Mouse (Mus musculus): ENCODE data around the gene Rpl9-ps6. TPM values are rescaled to one million over a fixed set of nuclear protein-coding genes. Genes with fewer than 3 reads are reported as not detected.
"Not testable (repeated sequence)": the region's sequence is repeated elsewhere in the genome, so short reads cannot be mapped to it uniquely, and the experiment has no call there.

Gene Rpl9-ps6
- polyA plus RNA-seq, 1 experiment, result 0.31 TPM

DNA sequence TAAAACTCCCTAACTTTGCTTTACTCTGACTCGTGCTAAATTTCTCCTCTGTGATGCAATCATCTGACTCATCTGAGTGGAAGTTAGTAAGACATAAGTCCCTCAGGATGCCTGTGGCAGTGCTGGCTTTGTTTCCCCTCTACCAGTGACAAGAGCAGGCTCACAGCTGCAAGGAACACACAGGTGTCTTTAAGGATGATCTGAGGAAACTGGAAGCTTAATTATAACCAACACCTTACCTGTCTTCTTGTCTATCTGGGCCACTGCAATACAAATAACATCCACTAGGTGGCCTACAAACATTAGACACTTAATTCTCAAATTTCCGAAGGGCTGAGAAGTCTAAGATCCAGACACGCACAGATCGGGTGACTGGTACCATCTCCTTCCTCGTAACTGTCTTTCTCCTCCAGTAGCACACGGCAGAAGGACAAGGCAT lies 3.7 kb upstream of the Rpl9-ps6 start:
- TF ChIP-seq GATA1 (IDR thresholded peaks at IDR 0.05; ENCODE audit: low read length), result no peak
- TF ChIP-seq TAL1 (IDR thresholded peaks at IDR 0.05; ENCODE audit: low read length), result no peak
- H3K36me3 ChIP-seq (ENCODE audit: control insufficient read depth), result peaks cover 10% of the 10 kb centered on the region
- H3K4me1 ChIP-seq (ENCODE audit: control insufficient read depth), result peaks cover 39% of the 10 kb centered on the region
- no peak overlapping the region for H3K4me3 ChIP-seq (replicated peaks)
- no peaks in the 10 kb centered on the region for H3K27me3 ChIP-seq (ENCODE audit: control insufficient read depth)
- peaks cover 4% of the 10 kb centered on the region for H3K9me3 ChIP-seq (ENCODE audit: control insufficient read depth, low read length)

DNA sequence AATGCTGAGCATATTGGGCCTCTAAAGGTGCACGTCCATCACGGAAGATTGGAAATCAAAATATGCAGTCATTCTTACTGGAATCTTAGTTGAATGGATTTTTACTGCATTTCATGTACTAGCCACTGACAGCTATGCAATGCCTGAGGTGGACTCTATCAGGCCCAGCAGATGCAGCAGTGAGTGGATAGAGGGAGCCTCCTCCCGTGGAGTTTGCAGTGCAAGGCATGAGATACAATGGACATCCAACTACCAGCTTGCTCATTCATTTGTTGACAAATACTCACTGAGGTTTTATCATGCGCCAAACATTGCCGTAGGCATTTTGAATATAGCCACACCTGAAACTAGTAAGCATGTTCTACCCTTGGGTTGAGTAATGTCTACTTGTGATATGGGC lies 947 bp upstream of the Rpl9-ps6 start:
- TF ChIP-seq GATA1 (IDR thresholded peaks at IDR 0.05; ENCODE audit: low read length), result no peak
- no peak for TF ChIP-seq TAL1 (IDR thresholded peaks at IDR 0.05; ENCODE audit: low read length)
- Histone ChIP-seq H3K4me3 (replicated peaks) (no peak overlapping the region), H3K36me3 (ENCODE audit: control insufficient read depth) (peaks cover 6% of the 10 kb centered on the region), H3K9me3 (ENCODE audit: control insufficient read depth, low read length) (no peaks in the 10 kb centered on the region), H3K27me3 (ENCODE audit: control insufficient read depth) (no peaks in the 10 kb centered on the region), H3K4me1 (ENCODE audit: control insufficient read depth) (peaks cover 29% of the 10 kb centered on the region)

DNA sequence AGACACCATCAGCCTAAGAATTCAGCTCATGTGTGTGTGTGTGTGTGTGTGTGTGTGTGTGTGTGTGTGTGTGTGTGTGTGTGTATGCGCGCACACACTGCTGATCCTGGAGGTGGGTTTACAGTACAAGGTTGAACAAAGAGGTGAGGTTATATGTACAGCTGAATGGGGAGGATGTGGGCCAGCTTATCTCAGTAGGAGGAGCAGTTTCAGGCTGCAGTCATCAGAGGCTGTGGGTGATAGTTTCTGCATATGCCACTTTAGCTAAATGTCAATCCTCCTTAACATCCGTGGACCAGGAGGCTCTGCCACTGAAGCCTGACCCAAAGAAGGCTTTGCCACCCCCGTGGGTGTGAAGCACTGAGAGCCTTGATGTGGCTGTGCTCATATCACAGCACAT lies 1.1 kb downstream of the Rpl9-ps6 start:
- Histone ChIP-seq H3K36me3 (ENCODE audit: control insufficient read depth) (no peaks in the 10 kb centered on the region), H3K4me3 (replicated peaks) (no peak overlapping the region), H3K4me1 (ENCODE audit: control insufficient read depth) (peaks cover 13% of the 10 kb centered on the region), H3K9me3 (ENCODE audit: control insufficient read depth, low read length) (no peaks in the 10 kb centered on the region), H3K27me3 (ENCODE audit: control insufficient read depth) (no peaks in the 10 kb centered on the region)
- no peak for TF ChIP-seq TAL1 (IDR thresholded peaks at IDR 0.05; ENCODE audit: low read length)
- TF ChIP-seq GATA1 (IDR thresholded peaks at IDR 0.05; ENCODE audit: low read length), result no peak

DNA sequence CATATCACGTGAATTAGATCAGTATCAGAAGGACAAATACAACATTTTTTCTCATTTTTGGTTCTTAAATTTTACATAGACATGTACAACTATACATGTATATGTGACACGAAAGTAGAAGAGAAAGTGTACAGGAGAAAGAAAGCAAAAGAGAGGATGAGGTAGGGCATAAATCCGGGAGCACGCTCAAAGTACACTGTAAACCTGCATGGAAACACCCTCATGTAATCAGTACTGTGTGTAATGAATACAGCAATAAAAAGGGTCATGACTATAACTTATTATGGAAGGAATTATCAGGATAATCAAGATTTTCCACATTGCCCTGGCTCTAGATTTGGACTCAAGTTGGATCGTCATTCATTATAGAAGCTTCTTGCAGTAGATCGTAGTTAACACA lies 3.3 kb downstream of the Rpl9-ps6 start:
- TF ChIP-seq GATA1 (IDR thresholded peaks at IDR 0.05; ENCODE audit: low read length) (no peak), TAL1 (IDR thresholded peaks at IDR 0.05; ENCODE audit: low read length) (no peak)
- peaks cover 9% of the 10 kb centered on the region for H3K4me1 ChIP-seq (ENCODE audit: control insufficient read depth)
- H3K4me3 ChIP-seq (replicated peaks), result no peak overlapping the region
- no peaks in the 10 kb centered on the region for H3K36me3 ChIP-seq (ENCODE audit: control insufficient read depth)
- H3K27me3 ChIP-seq (ENCODE audit: control insufficient read depth), result no peaks in the 10 kb centered on the region
- no peaks in the 10 kb centered on the region for H3K9me3 ChIP-seq (ENCODE audit: control insufficient read depth, low read length)

DNA sequence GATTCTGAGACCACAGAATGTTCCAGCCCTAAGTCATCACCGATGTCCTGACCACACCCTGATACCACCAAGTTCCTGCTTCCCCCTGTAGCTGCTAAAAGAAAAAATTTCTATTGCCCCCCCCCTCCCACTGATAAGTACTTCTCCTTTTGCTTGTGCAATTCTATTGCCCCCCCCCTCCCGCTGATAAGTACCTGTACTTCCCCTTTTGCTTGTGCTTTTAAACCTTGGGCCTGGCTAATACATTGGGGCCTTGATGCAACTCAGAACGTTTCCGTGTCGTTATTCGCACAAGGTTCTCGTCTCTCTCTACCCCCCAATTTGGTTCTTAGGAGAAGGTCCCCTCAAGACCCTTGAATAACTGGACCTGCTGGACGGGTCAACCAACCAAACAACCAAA lies 8.7 kb downstream of the Rpl9-ps6 start:
- H3K27me3 ChIP-seq (ENCODE audit: control insufficient read depth); H3K4me3 ChIP-seq (replicated peaks); H3K36me3 ChIP-seq (ENCODE audit: control insufficient read depth); H3K9me3 ChIP-seq (ENCODE audit: control insufficient read depth, low read length); H3K4me1 ChIP-seq (ENCODE audit: control insufficient read depth): not testable (repeated sequence)

DNA sequence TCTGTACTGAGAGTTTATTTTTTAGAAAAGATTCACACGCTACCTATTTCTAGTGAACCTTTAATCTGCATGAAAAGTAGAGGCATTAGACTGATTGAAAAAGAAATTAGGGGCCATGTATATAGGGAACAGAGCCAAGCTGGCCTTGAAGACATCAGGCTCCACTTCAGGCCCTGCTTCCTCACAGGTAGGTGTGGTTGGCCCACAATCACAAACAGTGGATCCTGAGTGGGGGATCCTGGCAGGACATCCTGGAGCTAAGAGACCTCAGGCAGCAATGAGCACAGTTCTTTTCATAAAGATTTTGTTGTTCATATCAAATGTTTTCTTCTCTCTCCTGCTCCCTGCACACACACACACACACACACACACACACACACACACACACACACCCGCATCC lies 9.6 kb downstream of the Rpl9-ps6 start:
- Histone ChIP-seq H3K27me3 (ENCODE audit: control insufficient read depth) (no peaks in the 10 kb centered on the region), H3K9me3 (ENCODE audit: control insufficient read depth, low read length) (no peaks in the 10 kb centered on the region), H3K4me3 (replicated peaks) (no peak overlapping the region), H3K4me1 (ENCODE audit: control insufficient read depth) (no peaks in the 10 kb centered on the region), H3K36me3 (ENCODE audit: control insufficient read depth) (no peaks in the 10 kb centered on the region)
- TF ChIP-seq GATA1 (IDR thresholded peaks at IDR 0.05; ENCODE audit: low read length) (no peak), TAL1 (IDR thresholded peaks at IDR 0.05; ENCODE audit: low read length) (no peak)

DNA sequence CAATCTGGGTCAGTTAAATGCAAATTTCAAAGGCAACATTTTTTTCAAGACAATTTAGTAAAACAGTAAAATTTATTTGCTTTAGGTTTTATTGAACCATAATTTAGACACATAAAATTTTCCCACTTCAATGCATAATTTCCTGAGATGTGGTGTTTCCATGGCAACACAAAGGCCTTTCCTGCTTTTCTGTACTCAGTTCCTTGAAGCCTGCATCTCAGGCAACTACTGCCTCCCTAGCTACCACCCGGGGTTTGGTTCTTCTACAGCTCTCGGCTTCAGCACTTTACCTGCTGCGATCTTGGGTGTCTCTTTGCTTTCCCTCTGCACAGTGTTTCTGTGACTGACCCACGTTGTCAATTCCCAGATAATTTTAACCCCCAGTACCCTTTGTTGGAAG lies 14.1 kb downstream of the Rpl9-ps6 start:
- H3K27me3 ChIP-seq (ENCODE audit: control insufficient read depth), result no peaks in the 10 kb centered on the region
- H3K36me3 ChIP-seq (ENCODE audit: control insufficient read depth), result no peaks in the 10 kb centered on the region
- peaks cover 3% of the 10 kb centered on the region; the same call in 1 of the 2 replicates for H3K9me3 ChIP-seq (ENCODE audit: control insufficient read depth, low read length)
- no peaks in the 10 kb centered on the region for H3K4me1 ChIP-seq (ENCODE audit: control insufficient read depth)
- H3K4me3 ChIP-seq (replicated peaks), result no peak overlapping the region
- TF ChIP-seq TAL1 (IDR thresholded peaks at IDR 0.05; ENCODE audit: low read length), result no peak
- TF ChIP-seq GATA1 (IDR thresholded peaks at IDR 0.05; ENCODE audit: low read length), result no peak

DNA sequence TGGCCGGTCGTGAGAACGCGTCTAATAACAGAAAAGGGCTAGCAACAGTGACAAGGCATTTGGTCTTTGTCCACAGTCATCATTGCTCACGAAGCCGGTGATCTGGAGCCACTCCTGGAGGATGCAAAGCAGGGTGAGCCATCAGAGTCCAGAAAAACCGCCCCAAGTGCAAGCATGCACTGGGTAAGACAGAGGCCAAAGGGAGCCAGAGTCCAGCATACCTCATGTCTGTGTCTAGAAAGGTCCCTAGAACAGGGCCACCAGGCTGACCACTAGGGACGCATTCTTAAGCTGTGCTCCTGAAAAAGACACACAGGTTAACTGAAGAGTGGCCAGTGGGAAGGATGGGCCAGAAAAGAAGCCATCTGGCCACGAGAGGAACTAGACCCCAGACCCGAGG lies 17.4 kb downstream of the Rpl9-ps6 start:
- peaks cover 3% of the 10 kb centered on the region; the same call in 1 of the 2 replicates for H3K9me3 ChIP-seq (ENCODE audit: control insufficient read depth, low read length)
- H3K4me3 ChIP-seq (replicated peaks), result no peak overlapping the region
- no peaks in the 10 kb centered on the region for H3K36me3 ChIP-seq (ENCODE audit: control insufficient read depth)
- H3K27me3 ChIP-seq (ENCODE audit: control insufficient read depth), result no peaks in the 10 kb centered on the region
- H3K4me1 ChIP-seq (ENCODE audit: control insufficient read depth), result no peaks in the 10 kb centered on the region
- no peak for TF ChIP-seq GATA1 (IDR thresholded peaks at IDR 0.05; ENCODE audit: low read length)

DNA sequence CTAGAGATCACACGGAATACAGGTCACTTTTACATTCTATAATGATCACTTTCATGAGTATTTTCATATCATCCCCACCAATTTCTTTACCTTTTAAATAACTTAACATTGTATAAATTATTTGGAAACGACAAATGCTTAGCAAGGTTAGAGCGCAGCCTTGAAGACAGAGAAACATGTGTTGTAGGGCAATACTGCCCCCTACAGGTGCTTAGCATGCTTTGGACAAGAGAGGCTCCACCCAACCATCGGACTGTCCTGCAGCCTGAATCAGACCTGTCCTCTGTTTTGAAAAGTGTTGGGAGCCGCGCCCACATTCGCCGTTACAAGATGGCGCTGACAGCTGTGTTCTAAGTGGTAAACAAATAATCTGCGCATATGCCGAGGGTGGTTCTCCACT lies 24.8 kb downstream of the Rpl9-ps6 start:
- H3K4me3 ChIP-seq (replicated peaks), result no peak overlapping the region
- peaks cover 24% of the 10 kb centered on the region for H3K9me3 ChIP-seq (ENCODE audit: control insufficient read depth, low read length)
- no peaks in the 10 kb centered on the region for H3K27me3 ChIP-seq (ENCODE audit: control insufficient read depth)
- peaks cover 18% of the 10 kb centered on the region for H3K4me1 ChIP-seq (ENCODE audit: control insufficient read depth)
- H3K36me3 ChIP-seq (ENCODE audit: control insufficient read depth), result no peaks in the 10 kb centered on the region
- TF ChIP-seq TAL1 (IDR thresholded peaks at IDR 0.05; ENCODE audit: low read length) (no peak), GATA1 (IDR thresholded peaks at IDR 0.05; ENCODE audit: low read length) (no peak)

DNA sequence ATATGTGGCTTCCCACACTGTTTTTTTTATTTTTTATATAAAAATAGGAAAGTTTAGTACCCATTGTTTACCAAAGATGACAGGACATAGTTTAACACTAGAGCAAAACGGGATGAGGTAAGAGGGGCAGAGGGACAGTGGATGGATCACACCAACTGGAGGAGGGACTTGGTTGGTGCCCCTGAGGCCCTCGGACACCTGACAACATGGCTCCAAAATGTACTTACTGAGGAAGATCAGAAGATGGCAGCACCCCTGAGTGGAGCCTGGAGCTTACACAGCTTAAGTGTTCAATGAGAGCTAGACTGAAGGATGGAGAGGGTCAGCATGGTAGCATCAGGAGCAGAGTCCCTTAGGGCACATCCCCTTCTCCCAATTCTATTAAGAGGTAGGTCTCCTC lies 27.0 kb downstream of the Rpl9-ps6 start:
- peaks cover 24% of the 10 kb centered on the region for H3K9me3 ChIP-seq (ENCODE audit: control insufficient read depth, low read length)
- TF ChIP-seq TAL1 (IDR thresholded peaks at IDR 0.05; ENCODE audit: low read length), result no peak
- no peak for TF ChIP-seq GATA1 (IDR thresholded peaks at IDR 0.05; ENCODE audit: low read length)
- no peak overlapping the region for H3K4me3 ChIP-seq (replicated peaks)
- peaks cover 19% of the 10 kb centered on the region for H3K4me1 ChIP-seq (ENCODE audit: control insufficient read depth)
- no peaks in the 10 kb centered on the region for H3K36me3 ChIP-seq (ENCODE audit: control insufficient read depth)
- H3K27me3 ChIP-seq (ENCODE audit: control insufficient read depth), result no peaks in the 10 kb centered on the region

Data from erythroblast, embryonic 14.5 days (primary cell).